Mouse (Mus musculus): ENCODE measurements around the gene Epha4.

Gene Epha4

DNA sequence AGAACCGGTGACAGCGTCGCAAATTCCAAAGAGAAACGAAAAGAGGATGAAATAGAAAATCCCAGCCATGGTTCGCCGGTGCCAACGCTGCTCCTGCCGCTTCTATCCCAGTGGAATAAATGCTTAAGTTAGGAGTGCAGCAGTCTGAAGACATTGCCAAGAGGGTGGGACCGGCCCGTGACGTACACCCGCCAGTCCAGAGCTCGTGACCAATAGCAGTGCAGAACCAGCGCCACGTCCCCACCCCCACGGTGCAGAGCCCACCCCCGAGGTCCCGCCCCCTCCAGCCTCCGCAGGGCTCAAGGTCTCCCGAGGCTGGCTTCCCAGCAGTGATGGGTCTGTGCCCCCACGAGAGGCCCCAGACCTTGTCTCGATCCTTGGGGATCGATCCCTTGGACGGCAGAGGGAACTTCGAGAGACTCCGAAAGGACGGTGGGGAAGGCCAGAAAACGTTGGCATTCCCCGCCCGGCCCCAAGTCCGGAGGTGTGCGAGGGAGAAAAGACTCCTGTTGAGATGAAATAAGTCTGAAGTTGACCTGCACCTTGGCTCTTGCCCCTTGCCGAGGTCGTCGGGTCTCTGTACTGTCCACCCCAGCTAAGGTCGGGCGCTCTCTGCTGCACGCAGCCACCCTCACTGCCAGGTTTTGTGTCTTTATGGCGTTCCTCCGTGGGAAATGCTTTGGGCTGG is at the start of gene Epha4:
Gene Epha4, minus strand, starts transcription at position 126 of the 688 bp plus-strand sequence.
- DNase-seq, result peak; percentile 32

DNA sequence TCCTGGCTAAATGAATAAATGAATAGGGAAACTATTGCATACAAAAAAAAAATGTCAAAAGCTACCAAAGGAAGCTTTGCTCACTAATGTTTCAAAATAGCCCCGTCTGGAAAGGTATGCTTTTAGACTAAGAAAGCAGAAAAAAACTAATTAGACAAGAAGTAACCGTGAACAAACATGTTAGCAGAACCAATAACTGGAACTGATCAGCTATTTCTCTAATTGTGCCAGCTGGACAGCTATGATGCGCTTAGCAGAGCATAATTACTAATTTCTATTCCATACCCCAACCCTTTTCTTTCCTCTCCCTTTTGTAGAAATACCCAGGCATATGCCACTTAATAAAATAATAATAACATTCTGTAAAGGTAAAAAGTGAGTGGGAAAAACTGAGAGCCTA is 41.3 kb upstream of the Epha4 start:
- DNase-seq, result no peak

DNA sequence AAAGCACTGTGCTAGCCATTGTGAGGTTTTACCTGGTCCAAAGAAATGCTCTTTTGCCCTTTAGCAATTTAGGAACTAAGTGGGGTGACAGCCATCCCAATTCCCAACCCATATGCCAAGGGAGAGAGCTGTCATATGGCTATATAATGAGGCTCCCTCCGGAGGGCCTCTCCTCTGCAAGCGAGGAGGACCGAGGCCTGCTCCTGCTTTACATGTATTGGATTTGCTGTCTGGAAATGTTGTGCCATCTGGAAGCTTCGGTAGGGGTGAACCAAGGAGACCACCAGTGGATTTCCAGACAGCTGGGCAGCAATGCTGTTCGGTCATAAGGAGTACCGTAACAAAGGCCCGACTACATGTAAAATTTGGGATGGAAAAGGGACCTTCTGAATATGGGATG is 37.0 kb upstream of the Epha4 start:
- DNase-seq, result no peak

DNA sequence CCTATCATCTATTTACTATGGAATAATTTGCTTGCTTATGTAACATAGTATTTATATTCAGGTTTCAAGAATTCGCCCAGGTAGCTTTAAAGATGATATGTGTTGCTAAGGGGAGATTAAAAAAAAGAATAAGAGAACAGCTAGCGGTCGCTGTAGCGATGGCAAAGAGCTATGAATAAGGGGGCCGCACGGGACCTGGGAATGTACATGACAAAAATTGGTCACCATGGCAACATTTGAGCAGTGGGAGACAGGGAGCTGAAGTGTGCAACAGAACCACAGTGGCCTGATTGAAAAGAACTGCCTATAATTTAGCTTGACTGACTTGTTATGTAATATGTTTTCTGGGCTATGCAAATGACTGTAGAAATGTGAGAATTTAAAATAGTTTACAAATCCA is 30.8 kb upstream of the Epha4 start:
- DNase-seq, result no peak

DNA sequence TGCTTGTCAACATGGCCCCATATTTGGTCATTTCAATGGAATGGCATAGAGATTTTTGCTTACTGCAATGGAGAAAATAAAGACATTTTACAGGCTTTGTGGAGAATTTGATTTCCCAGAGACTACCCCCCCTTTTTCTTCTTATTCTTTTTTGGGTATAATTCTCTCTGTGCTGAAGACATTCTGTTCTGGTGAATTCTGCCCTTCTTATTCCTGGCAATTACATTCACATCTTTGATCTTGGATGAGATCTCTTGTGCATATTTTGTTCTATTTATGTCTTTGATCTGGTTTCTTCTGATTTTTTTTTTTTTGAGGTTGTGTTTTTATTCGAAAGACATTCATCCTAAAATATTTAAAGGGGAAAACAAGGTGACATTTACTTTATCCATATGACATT is 30.1 kb upstream of the Epha4 start:
- DNase-seq, result no peak

DNA sequence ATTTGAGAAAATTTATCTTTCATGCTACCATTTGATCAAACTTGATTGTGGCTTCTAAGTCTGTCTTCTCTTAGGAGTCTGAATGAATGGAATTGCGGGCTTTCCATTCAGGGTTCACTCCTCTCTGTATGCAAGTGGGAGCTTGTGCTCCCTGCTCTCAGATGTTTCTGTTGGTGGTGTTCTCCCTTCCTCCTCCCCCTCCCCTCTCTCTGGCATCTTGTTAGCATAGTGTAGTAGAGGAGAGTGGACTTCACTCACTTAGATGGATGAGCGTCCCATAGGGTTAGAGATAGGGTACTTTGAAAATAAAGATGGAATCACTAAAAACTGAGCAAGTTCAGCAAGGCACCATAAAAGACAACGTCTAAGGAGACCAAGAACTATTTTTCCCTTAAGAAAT is 29.4 kb upstream of the Epha4 start:
- no peak for DNase-seq

DNA sequence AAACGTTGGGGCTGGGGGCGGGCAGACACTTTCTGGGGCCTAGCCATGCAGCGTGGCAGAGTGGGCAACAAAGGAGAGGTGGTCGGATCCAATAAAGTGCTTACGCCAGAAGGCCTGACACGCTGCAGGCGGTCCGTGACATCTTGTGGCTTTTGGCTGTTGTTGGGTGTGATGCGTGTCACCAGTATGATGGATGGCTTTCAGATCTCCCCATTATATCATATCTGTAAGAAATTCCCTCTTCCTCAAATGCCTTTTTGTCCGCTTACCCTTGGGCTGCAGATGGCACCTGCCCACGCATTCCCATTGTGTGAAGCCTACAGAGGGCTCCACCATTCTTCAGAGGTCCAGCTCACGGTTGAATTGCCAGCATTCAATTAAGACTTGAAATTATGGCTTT is 25.1 kb upstream of the Epha4 start:
- no peak for DNase-seq

DNA sequence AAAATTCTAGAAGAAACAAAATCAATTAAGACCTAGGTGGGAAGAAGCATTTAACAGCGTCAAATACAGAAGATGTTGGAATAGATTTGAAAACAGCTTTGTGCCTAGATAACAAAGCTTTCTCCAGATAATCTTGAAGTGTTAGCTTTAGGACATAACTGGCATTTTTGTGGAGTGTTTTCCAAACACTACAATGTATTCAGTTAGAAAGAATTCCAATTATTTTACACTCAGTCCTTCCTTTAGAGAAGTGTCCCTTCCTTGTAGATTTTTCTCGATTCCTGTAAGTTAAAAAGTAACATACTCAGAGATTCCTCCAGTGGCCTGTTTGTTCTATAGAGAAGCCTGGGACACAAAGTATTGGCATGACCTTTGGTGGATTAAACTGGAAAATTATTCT is 23.7 kb upstream of the Epha4 start:
- DNase-seq, result no peak

DNA sequence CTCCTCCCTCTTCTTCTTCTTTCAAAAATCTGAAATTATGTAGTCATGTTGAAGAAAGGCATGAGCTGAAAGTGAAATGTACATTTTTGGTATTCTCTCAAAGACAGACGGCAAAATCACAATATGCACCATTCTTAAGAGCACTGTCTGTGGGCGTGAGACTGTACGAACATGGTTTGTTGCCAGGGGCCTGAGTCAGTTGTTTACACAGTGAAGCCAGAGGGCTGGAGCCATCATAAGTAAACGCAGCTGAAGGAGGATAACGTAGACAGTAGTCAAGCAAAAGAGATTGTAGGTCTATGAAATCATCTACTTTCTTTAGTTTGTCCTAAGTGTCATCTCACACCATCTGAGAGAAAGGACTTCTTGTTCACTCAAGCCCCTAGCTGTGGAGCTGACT is 21.0 kb upstream of the Epha4 start:
- no peak for DNase-seq

DNA sequence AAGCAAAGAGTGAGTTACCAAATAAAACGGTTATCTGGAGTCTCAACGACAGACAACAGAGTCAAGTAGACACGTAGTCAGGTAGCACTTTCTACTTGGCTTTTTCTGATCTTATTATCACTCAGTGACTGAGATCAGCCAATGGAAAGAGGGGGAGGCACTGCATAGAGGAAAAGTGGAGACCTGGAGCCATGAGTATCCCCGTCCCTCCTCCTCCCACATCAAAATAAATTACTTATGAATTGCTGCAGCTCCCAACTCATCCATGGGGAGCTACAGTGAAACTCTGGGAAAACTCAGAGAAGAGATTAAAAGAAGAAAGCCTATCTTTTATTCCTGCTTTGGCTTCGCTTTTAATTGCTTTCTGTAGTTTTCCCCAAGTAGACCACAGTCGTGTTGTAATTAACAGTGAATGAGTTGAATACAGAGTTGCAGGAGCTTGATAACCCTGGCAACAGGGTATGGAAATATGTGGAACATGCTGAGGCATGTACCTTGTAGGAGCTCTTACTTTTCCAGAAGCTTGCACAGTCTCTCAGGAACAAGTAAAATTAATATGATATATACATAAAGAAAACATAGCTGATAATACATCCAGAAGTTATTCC is 17.8 kb upstream of the Epha4 start:
- no peak for DNase-seq

DNA sequence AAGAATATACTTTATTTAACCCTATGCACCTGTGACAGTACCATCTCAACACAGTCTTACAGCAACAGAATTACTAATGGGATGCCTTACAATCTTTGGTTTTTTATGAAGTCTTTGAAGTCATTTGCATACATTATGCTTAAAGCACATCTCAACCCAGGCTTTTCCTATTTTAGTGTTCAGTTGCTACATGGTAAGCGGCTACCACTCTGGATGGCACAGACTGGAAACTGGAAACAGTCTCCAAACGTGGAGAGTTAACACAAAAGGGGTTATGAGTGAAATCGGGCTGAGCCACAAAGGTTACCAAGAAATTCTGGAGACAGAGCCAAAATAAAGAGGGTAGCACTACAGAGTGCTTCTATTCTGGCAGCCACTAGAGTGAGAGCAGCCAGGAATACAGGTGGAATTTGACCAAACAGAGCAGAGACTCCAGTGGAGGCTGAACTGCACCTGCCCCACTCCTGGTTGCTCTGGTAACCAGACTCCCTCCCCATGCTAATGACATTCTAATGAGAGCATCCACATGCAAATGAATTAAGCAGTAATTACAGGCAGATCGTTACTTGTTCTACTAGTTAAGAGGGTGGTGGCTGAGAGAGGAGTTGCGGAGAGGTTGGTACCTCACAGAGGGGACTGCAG is 17.2 kb upstream of the Epha4 start:
- no peak for DNase-seq

DNA sequence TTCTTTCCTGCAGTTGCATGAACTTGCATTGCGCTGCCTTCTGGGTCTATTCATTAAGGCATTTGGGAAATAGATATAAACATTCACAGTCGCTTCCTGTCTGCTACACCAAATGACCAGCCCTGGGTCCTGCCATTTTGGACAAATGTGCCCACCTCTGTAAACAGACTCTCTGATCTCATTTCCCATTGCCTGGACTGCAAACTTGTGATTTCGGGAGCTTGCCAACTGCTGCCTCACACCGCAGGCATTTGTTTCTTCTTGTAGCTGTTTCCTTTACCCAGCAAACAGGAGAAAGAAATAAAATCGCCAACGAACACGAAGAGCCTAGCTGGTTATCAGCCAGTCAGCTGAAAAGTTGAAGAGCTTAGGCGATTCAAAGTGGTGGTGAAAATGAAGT is 10.2 kb upstream of the Epha4 start:
- DNase-seq, result no peak

DNA sequence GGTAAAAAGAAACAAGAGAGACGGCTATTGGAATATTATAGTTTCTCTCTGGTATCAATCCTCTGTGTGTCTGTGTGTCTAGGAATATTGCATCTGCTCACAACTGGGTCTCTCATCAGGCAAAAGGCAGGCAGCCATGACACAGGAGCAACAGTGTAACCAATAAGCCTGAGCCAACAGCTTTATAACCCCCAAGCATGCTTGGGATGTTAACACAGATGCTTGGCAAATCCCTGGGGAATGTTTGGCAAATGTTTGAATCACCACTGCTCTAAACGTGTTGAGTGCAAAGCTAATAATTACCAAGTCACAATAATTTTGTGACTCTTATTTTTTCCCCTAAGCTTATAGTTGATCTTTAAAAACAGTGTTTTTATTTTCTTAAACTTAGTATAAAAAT is 8.5 kb upstream of the Epha4 start:
- no peak for DNase-seq

DNA sequence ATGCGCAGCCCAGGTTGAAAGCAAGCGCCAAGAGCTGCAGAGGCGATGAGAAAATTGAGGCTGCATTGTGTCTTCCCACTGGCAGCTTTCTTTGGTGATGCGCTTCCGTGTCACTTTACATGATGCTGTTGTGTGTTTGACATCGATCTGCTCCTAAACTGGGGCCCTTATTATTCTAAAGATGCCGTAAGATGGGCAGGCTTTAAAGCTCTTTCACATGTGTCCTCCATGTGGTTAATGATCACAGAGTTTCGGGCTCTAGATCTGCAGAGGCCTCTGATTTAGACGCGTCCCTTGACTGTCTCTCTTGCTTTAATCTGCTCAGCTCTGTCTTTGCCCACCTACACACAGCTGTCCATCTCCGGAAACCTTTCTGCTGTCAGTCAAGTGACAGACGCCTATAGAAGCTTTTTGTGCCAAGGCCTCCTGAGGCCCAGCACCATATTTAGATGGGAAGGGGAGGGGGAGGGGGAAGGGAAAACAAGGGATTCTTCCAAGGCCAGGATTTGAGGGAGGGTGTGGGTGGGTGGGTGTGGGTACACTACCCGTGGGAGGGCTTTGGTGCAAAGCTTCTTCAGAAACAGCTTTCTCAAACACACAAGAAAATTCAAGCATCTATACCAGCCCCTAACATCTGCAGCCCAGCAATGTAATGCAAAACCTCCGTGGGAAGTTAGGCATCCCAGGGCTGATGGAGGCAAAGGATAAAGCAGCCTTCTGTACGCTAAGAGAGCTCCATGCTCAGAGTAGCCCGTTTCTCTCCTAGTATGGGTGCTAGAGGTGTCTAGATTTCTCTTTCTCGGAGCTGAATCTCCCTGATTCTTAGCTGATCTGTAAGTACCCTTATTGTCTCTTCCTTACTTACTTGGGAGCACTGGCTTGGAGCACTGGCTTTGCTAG is 7.0 kb upstream of the Epha4 start:
- no peak for DNase-seq

DNA sequence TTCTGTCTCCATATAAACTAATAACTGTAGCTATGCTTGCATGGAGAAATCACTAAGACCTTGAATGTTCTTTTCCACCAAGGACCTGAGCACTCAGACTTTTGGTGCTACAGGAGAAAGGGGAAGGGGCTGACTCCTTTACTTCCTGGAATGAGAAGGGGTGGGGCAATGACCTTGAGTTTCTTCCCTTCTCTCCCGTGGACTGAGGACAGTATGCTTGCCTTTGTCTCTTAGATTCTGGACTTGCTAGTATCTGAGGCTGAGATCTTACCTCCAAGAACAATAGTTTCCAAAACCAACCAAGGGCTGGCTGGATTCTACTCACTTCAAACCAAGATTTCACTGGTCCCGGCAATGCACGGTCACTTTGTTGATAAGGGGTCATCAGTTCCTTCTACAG is 3.8 kb upstream of the Epha4 start:
- no peak for DNase-seq

DNA sequence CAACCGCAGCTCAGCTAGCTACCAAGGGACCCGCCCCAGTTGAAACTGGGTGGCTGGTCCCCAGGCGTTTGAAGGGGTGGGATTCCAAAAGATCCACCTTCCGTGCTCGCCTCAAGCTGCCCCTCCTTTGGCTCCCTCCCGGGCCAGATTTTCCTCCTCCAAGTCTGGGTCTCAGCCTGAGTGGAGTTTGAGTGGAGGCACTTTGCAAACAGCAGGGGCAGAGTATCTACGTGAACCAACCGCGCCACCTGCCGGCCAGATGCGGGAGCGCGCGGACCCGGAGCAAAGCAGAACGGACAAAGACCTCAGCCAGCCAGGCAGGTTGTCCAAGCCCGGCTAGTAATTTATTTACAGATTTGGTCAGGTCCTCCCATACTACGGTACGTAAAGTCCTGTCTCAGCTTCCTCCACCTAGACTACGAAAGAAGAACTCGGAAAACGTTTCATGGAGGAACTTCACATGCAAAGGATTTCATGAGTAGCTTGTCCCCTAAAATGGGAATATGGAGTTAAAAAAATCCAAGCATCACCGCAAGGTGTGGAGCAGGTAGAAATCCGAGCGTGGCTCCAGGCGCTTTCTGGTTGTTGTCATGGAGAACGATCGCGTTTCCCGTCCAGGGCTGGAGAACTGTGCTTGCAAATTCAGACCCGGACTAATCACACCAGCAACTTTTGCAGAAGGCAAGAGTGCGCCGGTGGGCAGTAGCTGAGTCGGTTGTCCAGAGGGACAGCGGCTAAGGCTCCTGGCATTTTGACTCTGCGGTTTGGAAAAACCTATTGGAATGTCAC is 1.5 kb upstream of the Epha4 start:
- peak; percentile 67 for DNase-seq

DNA sequence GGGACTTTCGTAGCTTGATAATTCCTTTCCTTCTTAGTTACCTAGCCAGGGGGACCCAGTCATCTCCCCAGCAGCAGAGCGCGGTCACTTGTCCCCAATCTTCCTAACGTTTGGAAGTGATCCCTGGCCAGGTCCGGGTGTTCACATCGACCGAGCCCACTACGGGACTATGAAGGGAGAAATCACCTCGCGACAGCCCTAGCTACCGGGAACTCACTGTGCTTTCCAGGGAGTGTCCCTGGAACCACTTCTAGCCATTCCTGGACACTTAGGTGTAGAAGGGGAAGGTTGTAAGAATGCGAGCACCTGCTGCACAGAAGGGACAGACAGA is 728 bp upstream of the Epha4 start:
- no peak for DNase-seq

DNA sequence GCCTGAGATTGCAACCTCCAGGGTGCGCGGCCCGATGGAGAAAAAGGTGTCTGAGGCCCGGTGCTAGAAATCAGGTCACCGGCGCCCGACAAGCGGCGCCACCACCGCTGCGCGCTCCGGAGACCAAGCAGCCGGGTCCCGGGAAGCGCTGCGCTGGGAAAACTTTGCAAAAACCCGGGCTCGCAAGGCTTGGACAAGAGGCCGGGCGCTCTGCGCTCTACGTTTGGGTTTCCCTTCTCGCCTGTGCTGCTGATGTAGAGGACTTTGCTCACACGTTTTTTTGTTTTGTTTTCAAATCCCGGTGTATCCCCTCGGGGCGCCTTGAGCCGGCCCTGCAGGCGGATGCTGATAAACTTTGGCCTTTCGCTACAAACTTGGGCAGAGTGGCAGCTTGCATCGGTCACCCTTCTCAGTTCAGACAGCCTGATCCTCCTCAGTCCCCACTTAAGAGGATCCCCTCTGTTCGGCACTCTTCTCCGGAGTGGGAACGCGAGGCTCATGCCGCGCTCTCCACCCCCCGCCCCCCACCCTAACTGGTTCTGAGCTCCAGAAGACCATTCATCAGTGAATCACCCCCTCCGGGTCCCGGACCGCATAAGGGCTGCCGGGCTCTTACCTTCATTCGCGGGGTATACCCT is 444 bp downstream of the Epha4 start:
- no peak for DNase-seq

DNA sequence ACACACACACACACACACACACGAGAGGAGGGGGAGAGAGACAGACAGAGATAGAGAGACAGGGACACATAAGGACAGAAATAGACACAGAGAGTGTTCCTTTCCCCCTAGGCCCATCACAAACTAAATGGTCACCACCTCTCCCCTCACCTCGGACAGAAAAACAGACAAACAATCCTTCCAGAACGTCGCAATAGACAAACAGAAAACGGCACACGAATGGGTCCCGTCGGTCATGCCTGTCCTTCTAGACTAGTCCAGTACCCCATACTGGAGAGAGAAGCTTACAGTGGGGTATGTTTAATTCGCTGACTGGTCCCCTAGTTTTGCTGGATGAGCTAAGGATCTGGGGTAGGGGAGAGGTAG is 946 bp downstream of the Epha4 start:
- no peak for DNase-seq

DNA sequence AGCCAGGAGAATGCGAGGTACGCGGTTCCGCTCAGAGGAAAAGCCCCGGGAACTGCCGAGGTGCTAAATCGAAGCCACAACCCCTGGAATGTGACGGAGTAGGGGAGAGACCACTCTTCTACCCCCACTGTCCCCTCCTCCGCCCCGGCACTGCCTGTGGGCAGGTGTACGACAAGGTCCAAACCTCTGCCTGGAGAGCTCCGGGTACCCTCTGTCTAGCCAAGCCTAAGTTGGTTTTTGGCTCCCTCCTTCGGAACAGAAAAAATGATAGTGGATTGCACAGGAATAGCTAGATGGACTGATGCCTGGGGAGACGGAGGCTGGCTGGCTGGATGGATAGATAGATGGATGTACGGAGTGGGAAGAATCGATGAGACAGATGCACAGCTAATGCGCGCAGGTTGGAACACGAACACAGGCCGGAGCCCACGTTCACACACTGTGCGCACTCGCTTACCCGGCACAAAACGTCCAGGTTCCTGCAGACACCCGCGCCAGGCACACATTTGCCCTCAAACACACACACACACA is 1.4 kb downstream of the Epha4 start:
- DNase-seq, result no peak

DNA sequence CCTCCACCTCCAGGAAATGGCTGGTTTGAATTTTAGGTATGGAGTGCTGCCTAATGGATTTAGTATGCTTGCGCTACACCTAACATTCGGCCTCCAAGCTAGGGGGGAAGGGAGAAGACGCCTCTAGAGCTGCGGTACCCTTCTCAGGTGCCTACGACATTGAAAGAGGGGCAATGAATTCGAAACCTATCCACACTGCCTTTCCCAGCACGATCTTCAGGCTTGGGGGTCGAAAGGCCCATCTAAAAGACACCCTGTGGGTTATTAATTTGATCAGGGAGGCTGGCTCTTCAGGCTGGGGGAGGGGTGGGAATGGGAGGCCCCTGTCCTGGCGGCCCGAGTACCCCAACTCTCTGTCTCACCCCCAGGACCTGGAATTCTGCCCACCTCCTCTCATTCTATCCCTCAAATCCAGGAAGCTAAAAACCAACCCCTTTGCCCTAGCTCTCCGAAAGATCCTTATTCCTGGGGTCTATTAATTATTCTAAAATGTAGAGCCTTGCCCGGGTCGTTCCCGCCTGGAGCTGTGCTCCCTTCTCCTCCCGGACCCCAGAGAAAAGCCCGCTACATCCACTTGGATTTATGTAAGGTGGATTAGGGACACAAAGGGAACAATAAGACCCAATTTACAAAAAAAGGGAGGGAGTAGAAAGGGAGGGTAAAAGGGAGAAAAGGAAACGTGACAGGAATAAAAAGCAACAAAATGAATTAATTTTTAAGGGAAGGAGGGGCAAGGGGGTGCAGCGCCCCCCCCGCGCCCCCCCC is 2.3 kb downstream of the Epha4 start:
- no peak for DNase-seq

DNA sequence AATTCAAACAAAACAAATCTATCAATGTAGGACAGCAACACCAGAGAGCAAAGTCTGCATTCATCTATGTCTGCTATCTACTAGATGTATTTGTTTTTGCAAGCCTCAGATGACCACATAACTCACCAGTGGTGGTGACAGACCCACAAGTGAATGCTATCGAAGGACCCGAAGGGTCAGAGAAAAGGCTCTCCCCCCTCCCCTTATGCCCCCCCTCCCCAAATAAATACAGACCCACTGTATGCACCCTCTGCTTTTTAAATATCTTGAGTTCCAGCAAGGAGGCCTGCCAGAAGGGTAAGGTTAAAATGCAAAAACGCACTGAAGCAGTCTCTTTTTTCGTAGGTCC is 2.9 kb downstream of the Epha4 start:
- no peak for DNase-seq
